Mouse (Mus musculus) bone marrow, adult 2 months (tissue): ENCODE data around the gene Hfe2.

Experiments used
- CTCF ChIP-seq: fragments of 200-500 bp; IDR thresholded peaks from 2 replicates; pipeline ENCODE4 v1.5.1; 2011; ENCODE audit warnings: low read length, control low read depth; ENCODE audit not compliant: control insufficient read depth, insufficient read depth
- POLR2A ChIP-seq: fragments of 200-500 bp; IDR thresholded peaks from 2 replicates; pipeline ENCODE4 v1.6.1; 2011; ENCODE audit warnings: low read depth, mild to moderate bottlenecking, control low read depth, low read length, borderline replicate concordance; ENCODE audit not compliant: control insufficient read depth

DNA sequence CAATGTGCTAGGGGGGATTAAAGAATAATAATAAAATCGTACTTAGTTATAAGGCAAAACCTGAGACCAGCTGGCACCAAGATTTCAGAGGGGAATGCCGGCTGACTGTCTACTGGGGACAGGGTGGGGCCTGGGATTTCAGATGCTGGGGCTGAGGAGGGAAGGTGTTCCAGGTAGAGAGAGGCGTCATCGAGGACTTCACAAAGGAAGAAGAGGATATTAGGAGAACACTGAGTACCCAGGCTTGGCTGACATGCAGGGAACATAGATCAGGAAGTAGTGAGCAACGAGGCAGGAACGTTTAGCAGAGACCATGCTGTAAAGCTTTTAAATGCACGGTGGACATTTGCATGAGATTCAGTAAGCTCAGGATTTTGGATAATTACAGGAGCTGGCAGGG lies 26.9 kb downstream of the Hfe2 start:
- no peak for TF ChIP-seq POLR2A
- no peak for TF ChIP-seq CTCF
